Mouse (Mus musculus) layer of hippocampus, postnatal 36 days (tissue): ENCODE results near the gene Prtn3. TPM values are rescaled to one million over a fixed set of nuclear protein-coding genes. Genes with fewer than 3 reads are reported as not detected.

Experiments
- DNase-seq, 2 experiments: peaks; one replicate each; pipeline ENCODE4 v3.0.0; 2022
- total RNA-seq, 2 experiments: library from RNA; stranded (reverse); gene quantifications; 2 replicates each; pipeline ENCODE4 v1.2.3; 2021

Gene Prtn3
- total RNA-seq = 1 to 10 TPM in 1 of 2 experiments, not detected in 1; 1.0 TPM

GRCm38 (mm10) chr10:79874290-79874862, at the start of gene Prtn3, which contains the start of gene Plppr3:
Gene Prtn3 (plus strand): TSS chr10:79874476.
Gene Plppr3 (minus strand): TSS chr10:79874634.
- no peak for DNase-seq

DNA sequence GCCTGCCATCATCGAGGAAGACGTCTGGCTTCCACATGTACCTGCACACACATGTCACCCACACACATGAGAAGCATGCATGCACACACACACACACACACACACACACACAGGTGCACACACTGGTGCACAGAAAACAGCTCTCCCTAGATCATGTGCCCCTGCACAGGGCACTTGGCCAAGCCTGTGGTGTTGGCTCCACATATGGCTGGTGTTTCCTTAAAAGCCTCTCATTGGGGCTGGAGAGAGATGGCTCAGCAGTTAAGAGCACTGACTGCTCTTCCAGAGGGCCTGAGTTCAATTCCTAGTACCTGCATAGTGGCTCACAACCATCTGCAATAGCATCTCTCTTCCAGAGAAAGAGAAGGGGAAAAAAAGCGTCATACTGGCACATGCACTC, 42.7 kb upstream of the Prtn3 start:
- DNase-seq = no peak

- no peak for DNase-seq
Observed at GRCm38 (mm10) chr10:79832026-79832785, 42.1 kb upstream of the Prtn3 start.

DNA sequence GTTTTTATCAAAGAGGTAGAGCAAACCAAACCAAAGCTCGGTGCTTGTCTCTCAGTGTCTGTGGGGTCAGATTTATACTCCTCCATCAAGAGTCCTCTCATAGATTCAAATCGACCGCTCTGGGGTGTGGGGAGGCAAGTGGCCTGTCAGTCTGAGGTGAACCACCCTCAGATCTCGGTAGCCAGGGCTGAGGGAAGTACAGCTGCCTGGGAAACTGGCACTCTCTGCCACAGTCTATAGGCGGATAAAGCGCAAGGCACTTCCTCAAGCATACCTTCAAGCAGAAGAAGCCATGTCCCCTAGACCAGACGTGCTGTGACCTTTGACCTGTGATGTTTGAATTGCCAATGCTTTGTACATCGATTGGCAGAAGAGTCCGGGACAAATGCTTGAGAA, 41.5 kb upstream of the Prtn3 start:
- DNase-seq = no peak

DNA sequence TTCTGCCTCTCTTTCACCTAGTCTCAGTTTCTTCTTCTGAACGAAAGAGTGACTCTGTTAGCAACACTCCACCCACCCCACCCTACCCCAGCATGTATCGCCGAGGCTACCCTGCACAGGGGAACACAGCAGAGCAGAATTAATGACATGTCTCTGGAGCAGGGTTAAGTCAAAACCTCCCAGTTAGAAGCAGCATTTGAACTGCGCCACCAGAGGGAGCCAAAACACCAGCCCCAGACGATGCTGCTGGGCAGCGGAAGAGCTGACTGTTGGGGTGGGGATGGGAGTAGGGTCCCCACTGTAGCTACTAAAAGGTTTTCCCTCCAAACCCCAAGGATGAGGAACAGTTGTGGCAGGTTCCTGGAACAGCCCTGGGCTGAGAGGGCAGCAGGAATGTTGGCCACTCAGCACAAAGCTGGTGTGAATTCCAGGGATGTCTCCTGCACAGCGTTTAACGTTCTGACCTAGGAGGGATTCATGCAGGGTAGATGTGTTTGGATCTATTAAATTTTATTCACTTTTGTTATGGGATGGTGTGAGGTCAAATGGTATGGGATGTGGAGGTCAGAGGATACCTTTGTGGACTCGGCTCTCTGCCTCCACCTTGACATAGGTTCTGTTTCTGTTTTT, 39.4 kb upstream of the Prtn3 start:
- peak; percentile 73 to 75 for DNase-seq

GRCm38 (mm10) chr10:79836918-79837317, 37.4 kb upstream of the Prtn3 start:
- DNase-seq = no peak

- DNase-seq = no peak
Observed at GRCm38 (mm10) chr10:79838151-79838550, 36.1 kb upstream of the Prtn3 start.

GRCm38 (mm10) chr10:79840091-79840490, 34.2 kb upstream of the Prtn3 start:
- no peak for DNase-seq

DNA sequence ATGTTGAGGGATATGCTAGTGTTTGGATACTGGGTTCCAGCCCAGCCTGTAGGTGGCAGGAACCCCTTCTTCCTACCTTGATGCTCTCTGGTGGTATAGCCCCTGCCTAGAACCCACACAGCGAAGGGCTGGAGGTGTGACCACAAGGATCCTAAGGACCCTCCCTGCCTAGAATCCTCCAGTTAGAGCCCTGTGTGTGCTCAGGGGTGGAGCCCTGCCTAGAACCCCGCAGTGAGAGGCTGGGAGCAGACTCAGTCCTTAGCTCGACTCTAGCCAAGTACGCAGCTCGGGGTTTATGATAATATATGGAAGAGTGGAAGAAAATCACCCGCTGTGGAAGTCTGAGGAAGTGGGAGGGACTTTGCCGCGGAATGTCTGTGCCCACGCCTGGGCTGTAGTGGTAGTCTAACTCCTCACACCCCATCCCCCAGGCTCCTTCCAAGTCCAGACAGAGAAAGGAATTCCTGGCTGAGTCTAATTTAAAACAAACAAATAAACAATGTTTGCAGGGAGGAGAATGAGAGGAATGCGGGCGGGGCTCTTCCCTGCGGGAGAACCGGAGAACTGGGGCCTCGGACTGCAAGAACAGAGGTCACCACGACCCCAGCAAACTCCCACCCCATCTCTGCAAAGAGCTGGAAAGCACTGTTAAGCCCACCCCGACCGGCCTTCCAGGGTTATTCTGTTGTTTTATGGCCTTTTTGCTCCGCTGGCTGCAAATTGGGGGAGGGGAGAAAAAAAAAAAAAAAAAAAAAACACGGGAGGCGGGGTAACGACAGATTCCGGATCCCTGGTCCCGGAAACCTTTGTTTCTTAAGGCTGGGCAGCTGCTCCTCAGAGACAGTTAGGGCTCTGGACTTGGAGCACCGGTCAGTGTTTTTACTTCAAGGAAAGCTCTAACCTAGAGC, 33.4 kb upstream of the Prtn3 start:
- peak; percentile 57 to 64 for DNase-seq

DNA sequence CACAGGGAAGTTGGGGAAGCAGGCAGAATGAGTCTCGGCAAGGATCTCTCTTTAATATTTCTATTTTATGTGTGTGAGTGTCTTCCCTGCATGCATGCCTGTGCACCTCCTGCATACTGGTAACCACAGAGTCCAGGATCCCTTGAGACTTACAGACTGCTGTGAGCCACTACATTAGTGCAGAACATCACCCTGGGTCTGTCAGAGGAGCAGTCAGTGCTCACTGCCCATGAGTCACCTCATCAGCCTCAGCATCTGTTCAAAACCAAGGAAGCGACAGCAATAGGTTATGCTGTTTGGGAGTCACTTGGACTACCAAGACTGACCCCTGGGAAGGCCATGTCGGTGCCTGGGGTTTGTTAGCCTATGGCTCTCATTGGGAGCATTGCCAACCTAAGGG, 32.0 kb upstream of the Prtn3 start:
- no peak for DNase-seq

- DNase-seq = no peak
Observed at GRCm38 (mm10) chr10:79843476-79843875, 30.8 kb upstream of the Prtn3 start.

GRCm38 (mm10) chr10:79846553-79846952, 27.7 kb upstream of the Prtn3 start:
- no peak for DNase-seq

DNA sequence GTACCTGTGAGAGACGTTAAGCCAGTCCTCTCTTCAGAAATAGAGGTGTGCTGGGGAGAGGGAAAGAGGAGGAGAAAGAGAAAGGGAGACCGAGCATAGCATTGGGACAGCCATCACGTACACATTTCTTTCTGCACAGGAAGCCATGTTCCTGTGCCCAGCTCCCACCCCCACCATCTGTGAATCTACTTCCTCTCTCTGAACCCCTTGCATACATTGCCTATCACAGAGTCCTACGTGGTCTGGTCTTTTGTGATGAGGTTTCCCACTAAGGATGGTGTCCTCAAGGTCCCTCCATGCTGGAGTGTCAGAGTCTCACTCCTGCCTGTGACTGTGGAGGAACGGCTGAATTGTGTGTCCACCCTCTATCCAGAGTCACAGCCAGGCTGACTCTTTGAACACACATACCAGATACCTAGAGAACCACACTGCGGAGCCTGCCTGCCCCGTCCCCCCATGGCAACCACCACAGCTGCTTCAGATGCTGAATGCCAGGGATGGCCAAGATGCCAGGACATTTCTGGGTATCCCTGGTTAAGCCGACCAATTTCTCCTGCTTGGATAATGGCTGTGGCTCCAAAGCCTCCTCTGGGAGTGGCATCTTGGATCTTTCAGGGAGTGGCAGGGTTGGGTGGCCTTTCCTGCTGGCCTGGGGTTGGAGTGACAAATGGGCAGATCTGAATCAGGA, 24.2 kb upstream of the Prtn3 start:
- no peak for DNase-seq

GRCm38 (mm10) chr10:79851653-79852052, 22.6 kb upstream of the Prtn3 start:
- no peak for DNase-seq

- DNase-seq = no peak
Observed at GRCm38 (mm10) chr10:79852107-79852789, 22.0 kb upstream of the Prtn3 start.

GRCm38 (mm10) chr10:79852827-79853226, 21.4 kb upstream of the Prtn3 start:
- no peak for DNase-seq

DNA sequence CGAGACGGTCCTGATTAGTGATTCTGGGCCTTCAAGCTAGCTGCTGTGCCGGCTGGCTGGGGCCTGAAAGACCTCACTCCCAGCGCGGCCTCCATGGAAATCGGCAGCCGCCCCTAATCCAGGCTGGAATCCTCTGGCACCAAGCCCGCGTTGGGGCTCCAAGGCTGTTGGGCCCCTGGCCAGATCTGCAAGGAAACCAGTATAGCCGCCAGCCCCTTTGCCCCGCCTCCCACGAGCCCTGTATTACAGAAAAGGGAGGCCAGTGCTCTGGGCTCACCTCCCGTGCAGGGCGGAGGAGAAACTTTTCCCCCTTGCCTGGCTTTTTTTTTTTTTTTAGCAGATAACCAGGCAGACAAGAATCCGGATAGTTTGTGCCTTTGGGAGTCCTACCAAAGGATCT, 20.9 kb upstream of the Prtn3 start:
- peak; percentile 80 to 86 for DNase-seq

DNA sequence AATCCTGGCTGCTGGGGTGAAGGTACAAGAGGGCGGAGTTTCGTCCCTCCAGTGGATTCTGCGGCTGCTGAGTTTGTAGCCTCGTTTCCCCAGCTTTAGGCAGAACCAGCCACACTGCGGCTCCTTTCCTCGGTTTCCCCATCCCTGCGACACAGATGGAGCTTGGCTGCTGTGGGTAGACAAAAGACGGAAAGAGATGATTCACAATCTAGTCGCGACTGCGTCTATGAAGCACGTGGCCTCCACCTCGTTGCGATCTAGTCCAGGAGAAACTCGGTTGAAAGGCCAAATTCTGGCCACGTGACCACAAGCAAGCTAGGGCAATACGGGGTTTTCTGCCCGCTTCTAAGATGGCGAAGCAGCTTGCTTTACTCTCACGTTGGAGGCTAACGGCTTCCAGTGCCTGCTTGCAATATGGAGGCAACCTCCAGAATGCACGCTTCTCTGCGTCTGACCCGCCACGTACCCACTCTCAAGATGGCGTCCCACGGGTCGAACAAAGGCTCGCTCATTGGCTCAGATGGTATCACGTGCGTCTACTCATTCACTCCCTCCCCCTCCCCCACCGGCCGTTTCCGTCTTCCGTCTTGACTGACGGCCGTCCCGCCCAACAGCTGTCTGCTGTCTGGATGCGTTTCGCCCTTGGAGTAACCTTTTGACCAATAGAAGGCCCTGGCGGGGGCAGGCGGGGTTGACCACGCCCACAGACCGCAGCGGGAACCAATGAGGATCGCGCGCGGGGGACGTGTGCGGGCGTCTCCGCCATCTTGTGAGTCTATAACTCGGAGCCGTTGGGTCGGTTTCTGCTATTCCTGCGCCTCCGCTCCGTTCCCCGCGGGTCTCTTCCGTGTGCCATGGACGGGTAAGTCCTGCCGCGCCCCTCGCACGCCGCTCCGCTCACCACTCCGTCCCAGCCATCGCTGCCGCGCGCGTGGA, 20.1 kb upstream of the Prtn3 start, which contains the start of gene Ptbp1:
Ptbp1 (plus strand) TSS at position 568 of the 936 bp plus-strand sequence.
- DNase-seq = peak; percentile 98 to 99

- peak in 1 of 2 experiments; percentile 59 for DNase-seq
Observed at GRCm38 (mm10) chr10:79854801-79855541, 19.3 kb upstream of the Prtn3 start.
